Mouse (Mus musculus) embryonic fibroblast, embryonic 13.5 days (primary cell): ENCODE measurements at regions not wholly inside any gene's neighbourhood (a gene's known extent, or its start where the extent isn't known, plus 50 kb on each side); places are given as distances from the start of the nearest gene placed in this dataset.
A peak's percentile ranks its signal among the peaks of the same experiment; 100 is the strongest.

Experiments
- H3K27ac ChIP-seq: 2 replicates; pipeline ENCODE4 v1.5.1; 2012; ENCODE audit warnings: low read length, control low read depth, inconsistent platforms; ENCODE audit not compliant: insufficient read depth
- H3K4me1 ChIP-seq: 2 replicates; pipeline ENCODE4 v1.6.1; 2011; ENCODE audit warnings: low read length; ENCODE audit not compliant: control insufficient read depth, insufficient read depth
- H3K4me3 ChIP-seq: 2 replicates; pipeline ENCODE4 v1.5.1; 2011; ENCODE audit warnings: mild to moderate bottlenecking, control low read depth, low read length; ENCODE audit not compliant: insufficient read depth
- CTCF ChIP-seq: IDR thresholded peaks from 2 replicates; pipeline ENCODE4 v1.5.1; 2011; ENCODE audit warnings: mild to moderate bottlenecking, control low read depth, low read length, moderate library complexity, borderline replicate concordance; ENCODE audit not compliant: insufficient read depth
- POLR2A ChIP-seq: IDR thresholded peaks from 2 replicates; pipeline ENCODE4 v1.6.1; 2011; ENCODE audit warnings: low read depth, mild to moderate bottlenecking, control low read depth, low read length, moderate library complexity

- Histone ChIP-seq H3K4me1 (peaks cover 2% of the 10 kb centered on the region), H3K4me3 (no peak overlapping the region), H3K27ac (no peak overlapping the region)
- TF ChIP-seq CTCF (no peak), POLR2A (no peak)
Measured at GRCm38 (mm10) chr12:73830122-73830521, 71.1 kb upstream of the Hif1a start.

GRCm38 (mm10) chr12:73830551-73831203, 70.5 kb upstream of the Hif1a start:
- no peak for TF ChIP-seq CTCF
- no peak for TF ChIP-seq POLR2A
- Histone ChIP-seq H3K27ac (no peak overlapping the region), H3K4me3 (no peak overlapping the region), H3K4me1 (peaks cover 2% of the 10 kb centered on the region)

GRCm38 (mm10) chr12:73831204-73831595, 70.0 kb upstream of the Hif1a start:
- TF ChIP-seq CTCF (no peak), POLR2A (no peak)
- no peak overlapping the region for H3K27ac ChIP-seq
- peaks cover 2% of the 10 kb centered on the region for H3K4me1 ChIP-seq
- no peak overlapping the region for H3K4me3 ChIP-seq

- peaks cover 2% of the 10 kb centered on the region for H3K4me1 ChIP-seq
- H3K27ac ChIP-seq = no peak overlapping the region
- no peak overlapping the region for H3K4me3 ChIP-seq
- no peak for TF ChIP-seq CTCF
- no peak for TF ChIP-seq POLR2A
Measured at GRCm38 (mm10) chr12:73831637-73832385, 69.4 kb upstream of the Hif1a start.

- no peak overlapping the region for H3K4me3 ChIP-seq
- peak overlapping the region; percentile 12; the same call in 1 of the 2 replicates for H3K27ac ChIP-seq
- no peak for TF ChIP-seq POLR2A
- TF ChIP-seq CTCF = no peak
- peaks cover 6% of the 10 kb centered on the region for H3K4me1 ChIP-seq
Measured at GRCm38 (mm10) chr12:73832789-73833188, 68.4 kb upstream of the Hif1a start.

GRCm38 (mm10) chr12:73836132-73836531, 65.0 kb upstream of the Hif1a start:
- Histone ChIP-seq H3K27ac (no peak overlapping the region), H3K4me3 (no peak overlapping the region), H3K4me1 (peaks cover 3% of the 10 kb centered on the region; the same call in 1 of the 2 replicates)
- TF ChIP-seq CTCF = no peak
- no peak for TF ChIP-seq POLR2A

- no peak overlapping the region for H3K27ac ChIP-seq
- H3K4me3 ChIP-seq = no peak overlapping the region
- no peak for TF ChIP-seq CTCF
- no peak for TF ChIP-seq POLR2A
- peaks cover 7% of the 10 kb centered on the region for H3K4me1 ChIP-seq
Measured at GRCm38 (mm10) chr12:73837036-73837435, 64.1 kb upstream of the Hif1a start.

GRCm38 (mm10) chr12:73837921-73838320, 63.3 kb upstream of the Hif1a start:
- peaks cover 8% of the 10 kb centered on the region for H3K4me1 ChIP-seq
- no peak overlapping the region for H3K4me3 ChIP-seq
- H3K27ac ChIP-seq = no peak overlapping the region; the same call in 1 of the 2 replicates
- TF ChIP-seq CTCF = no peak
- no peak for TF ChIP-seq POLR2A

GRCm38 (mm10) chr12:73838330-73838729, 62.8 kb upstream of the Hif1a start:
- Histone ChIP-seq H3K4me1 (peaks cover 8% of the 10 kb centered on the region), H3K27ac (no peak overlapping the region), H3K4me3 (no peak overlapping the region)
- TF ChIP-seq CTCF (no peak), POLR2A (no peak)
